Mouse (Mus musculus) heart, embryonic 11.5 days (tissue): ENCODE measurements around the gene Pcolce2. TPM values are rescaled to one million over a fixed set of nuclear protein-coding genes. Genes with fewer than 3 reads are reported as not detected.

ENCODE experiments used
- ATAC-seq: fragments of 200-750 bp; cut with Nextera tagmentation; replicated peaks from 2 replicates; pipeline ENCODE4 v1.8.0; 2017; ENCODE audit warnings: moderate library complexity; ENCODE audit not compliant: insufficient number of reproducible peaks, low FRiP score, low TSS enrichment
- H3K27ac ChIP-seq: fragments of 300-500 bp; sonication (generic); 2 replicates; pipeline ENCODE4 v1.5.1; 2014; ENCODE audit warnings: mild to moderate bottlenecking, low read depth, low read length
- H3K27me3 ChIP-seq: fragments of 300-500 bp; sonication (generic); 2 replicates; pipeline ENCODE4 v1.6.1; 2014; ENCODE audit warnings: mild to moderate bottlenecking, low read length, mixed read lengths; ENCODE audit not compliant: control insufficient read depth, insufficient read depth
- H3K36me3 ChIP-seq: fragments of 300-500 bp; sonication (generic); 2 replicates; pipeline ENCODE4 v1.6.1; 2014; ENCODE audit warnings: mild to moderate bottlenecking, low read length, moderate library complexity, mixed read lengths; ENCODE audit not compliant: control insufficient read depth, insufficient read depth
- H3K4me1 ChIP-seq: fragments of 300-500 bp; sonication (generic); 2 replicates; pipeline ENCODE4 v1.6.1; 2014; ENCODE audit warnings: low read length; ENCODE audit not compliant: control insufficient read depth, insufficient read depth
- H3K4me2 ChIP-seq: fragments of 300-500 bp; sonication (generic); 2 replicates; pipeline ENCODE4 v1.6.1; 2014; ENCODE audit warnings: mild to moderate bottlenecking, moderate library complexity
- H3K4me3 ChIP-seq: fragments of 300-500 bp; sonication (generic); 2 replicates; pipeline ENCODE4 v1.5.1; 2014; ENCODE audit warnings: low read depth, low read length
- H3K9ac ChIP-seq: fragments of 300-500 bp; sonication (generic); 2 replicates; pipeline ENCODE4 v1.6.1; 2014; ENCODE audit warnings: mild to moderate bottlenecking, low read depth, low read length, moderate library complexity
- H3K9me3 ChIP-seq: fragments of 300-500 bp; sonication (generic); replicated peaks from 2 replicates; pipeline ENCODE4 v1.6.1; 2016; ENCODE audit warnings: low read length; ENCODE audit not compliant: control insufficient read depth
- WGBS: fragments of 180-500 bp; shearing (Covaris S2); extraction: QIAGEN DNeasy Blood & Tissue Kit; methylation state at CpG from one replicate; pipeline ENCODE4 v1.1.7; 2014; ENCODE audit not compliant: insufficient replicate concordance; 5-methylcytosine and 5-hydroxymethylcytosine counted together
- polyA plus RNA-seq: library from polyadenylated mRNA; unstranded; fragments of >200 nt; fragmentation: Nextera tagmentation; extraction: Ambion mirVana; gene quantifications from 2 replicates; pipeline ENCODE4 v1.2.1, GENCODE M21; 2014

The Pcolce2 gene
- polyA plus RNA-seq, 1 experiment from 2014 or later = 1.8 TPM

DNA sequence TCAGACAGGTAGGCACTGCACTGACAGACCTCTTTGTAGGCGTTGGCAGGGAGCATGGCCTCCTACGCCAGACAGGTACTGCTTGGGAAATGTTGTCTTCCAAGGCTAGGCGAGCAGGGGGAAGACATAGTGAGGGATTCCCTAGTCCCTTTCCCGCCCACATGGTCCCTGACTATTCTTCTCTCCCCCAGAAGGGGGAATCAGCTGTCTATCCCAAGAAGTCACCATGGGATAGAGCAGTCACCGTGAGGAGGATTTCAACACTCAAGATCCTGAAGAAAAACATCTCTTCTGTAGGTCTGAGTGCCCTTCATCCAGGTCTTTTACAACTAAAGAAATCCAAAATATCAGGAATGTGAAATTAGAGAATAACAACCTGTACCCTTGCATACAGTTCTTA lies 30.2 kb upstream of the Pcolce2 start:
- WGBS = 47% methylated on average over 5 of the region's 5 CpGs
- H3K27me3 ChIP-seq = no peaks in the 10 kb centered on the region

DNA sequence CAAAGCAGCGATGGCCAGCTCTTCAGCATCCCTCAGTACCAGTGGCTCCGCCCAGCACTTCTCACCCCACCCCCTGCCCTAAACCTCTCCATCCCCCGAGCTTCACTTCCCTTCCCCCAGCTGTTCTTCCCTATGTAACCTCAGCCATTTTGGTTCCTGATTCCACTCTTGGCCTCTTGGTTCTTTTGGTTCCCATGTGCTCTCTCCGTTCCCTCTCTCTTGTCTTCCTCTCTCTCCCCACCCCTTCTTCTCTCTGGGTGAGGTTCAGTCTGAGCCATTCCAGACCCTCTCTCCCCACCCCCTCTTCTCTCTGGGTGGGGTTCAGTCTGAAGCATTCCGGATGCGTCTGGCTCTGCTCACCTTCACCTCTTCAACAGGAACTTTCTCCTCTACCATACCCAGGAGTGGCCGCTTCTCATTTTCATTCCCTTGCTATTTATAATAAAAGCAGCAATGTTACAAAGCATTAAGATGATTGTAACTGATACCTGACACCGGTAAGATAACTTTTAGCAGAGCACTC lies 25.1 kb upstream of the Pcolce2 start:
- no peaks in the 10 kb centered on the region for H3K27me3 ChIP-seq
- WGBS = 64% methylated on average over 8 of the region's 8 CpGs
- no peak overlapping the region for H3K27ac ChIP-seq
- no peak overlapping the region for H3K4me3 ChIP-seq
- no peak for ATAC-seq
- no peaks in the 10 kb centered on the region for H3K36me3 ChIP-seq
- H3K4me1 ChIP-seq = no peaks in the 10 kb centered on the region
- no peak overlapping the region for H3K9ac ChIP-seq
- no peak overlapping the region for H3K4me2 ChIP-seq
- no peaks in the 10 kb centered on the region for H3K9me3 ChIP-seq

More for the DNA sequence above, 30.2 kb upstream of the Pcolce2 start:
- no peaks in the 10 kb centered on the region for H3K36me3 ChIP-seq
- H3K9ac ChIP-seq = no peak overlapping the region
- no peak for ATAC-seq
- peaks cover 4% of the 10 kb centered on the region; the same call in 1 of the 2 replicates for H3K4me1 ChIP-seq
- H3K9me3 ChIP-seq = no peaks in the 10 kb centered on the region
- no peak overlapping the region for H3K27ac ChIP-seq
- H3K4me2 ChIP-seq = no peak overlapping the region
- H3K4me3 ChIP-seq = no peak overlapping the region

DNA sequence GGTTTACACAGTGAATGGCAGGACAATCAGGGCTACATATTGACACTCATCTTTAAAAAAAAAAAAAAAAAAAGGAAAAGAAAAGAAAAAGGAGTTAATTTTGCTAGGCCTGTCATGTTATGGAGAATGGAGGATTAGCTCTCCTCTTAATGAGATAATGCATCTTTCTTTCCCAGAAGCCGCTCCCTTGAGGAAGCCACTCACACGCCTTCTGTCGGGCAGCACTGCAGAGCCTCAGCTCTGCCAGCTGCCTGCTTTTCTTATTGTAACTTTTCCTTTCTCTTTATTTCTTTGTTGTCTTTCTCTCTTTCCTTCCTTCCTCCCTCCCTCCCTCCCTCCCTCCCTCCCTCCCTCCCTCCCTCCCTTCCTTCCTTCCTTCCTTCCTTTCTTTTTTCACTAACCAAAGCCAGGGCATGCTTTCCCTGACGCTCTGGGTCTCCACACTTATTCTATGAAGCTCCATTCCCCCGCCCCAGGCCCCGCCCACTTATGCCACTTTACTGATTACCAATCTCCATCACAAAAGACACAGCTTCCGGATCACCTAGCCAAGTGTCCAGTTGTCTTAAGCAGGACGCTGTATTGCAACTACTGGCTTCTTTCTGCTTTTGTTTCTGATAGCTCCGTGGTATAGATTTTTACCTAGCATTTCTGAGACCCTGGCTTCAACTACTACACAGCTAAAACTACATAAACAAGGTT lies 23.8 kb upstream of the Pcolce2 start:
- Histone ChIP-seq H3K4me3 (no peak overlapping the region), H3K27me3 (no peaks in the 10 kb centered on the region), H3K27ac (no peak overlapping the region), H3K4me1 (no peaks in the 10 kb centered on the region), H3K9ac (no peak overlapping the region), H3K9me3 (no peaks in the 10 kb centered on the region), H3K4me2 (no peak overlapping the region), H3K36me3 (no peaks in the 10 kb centered on the region)
- WGBS = 27% methylated on average over 9 of the region's 9 CpGs
- no peak for ATAC-seq

DNA sequence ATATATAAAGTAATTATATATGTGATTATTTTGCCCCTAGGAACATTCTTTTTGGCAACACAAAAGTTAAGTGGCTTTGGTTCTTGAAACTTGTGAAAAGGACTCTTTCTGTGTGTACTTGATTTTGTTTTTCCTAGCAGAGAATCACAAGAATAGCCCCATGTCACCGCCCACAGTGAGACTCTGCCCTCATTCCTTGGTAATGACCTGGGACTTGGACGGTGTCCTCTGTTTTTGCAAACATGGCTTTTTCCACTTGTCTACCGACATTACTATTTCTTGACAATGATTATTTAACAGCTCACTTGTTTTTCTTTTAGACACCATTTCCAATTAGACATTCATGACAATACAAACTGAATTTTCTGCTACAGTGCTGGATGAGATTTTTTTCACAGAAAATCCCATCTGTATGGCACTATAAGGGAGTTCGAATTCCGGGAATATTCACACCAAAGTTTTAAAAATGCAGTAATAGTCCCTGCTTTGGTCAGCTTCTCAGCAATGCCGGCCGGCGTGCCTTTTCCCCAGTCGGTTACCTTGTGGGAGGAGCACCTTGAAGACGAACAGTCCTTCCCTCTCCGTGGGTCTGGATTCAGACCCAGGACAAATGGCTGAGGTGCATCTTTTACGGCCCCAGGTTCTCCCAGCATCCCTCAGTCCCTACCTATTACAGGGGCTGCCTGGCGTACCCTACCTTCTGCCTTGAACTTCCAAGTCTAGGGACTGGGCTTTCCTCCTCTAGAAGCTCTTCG lies 22.4 kb upstream of the Pcolce2 start:
- no peak overlapping the region for H3K4me3 ChIP-seq
- 65% methylated on average over 14 of the region's 14 CpGs for WGBS

DNA sequence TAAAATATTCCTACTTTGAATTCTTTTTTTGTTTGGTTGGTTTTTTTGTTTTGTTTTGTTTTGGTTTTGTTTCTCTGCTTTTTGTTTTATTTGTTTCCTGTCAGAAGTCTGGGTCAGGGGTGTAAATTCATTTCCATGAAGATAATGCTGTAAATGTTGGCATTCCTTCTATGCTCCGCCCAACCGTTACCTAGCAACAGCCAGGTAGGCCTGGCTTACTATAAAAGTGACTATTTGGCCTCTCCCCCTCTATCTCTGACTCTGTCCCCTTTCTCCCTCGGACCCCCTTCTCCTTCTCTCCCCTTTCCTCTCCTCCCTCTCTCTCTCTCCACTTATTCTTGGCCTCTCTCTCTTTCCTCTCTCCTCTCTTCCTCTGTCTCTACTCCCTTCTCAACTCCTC lies 21.4 kb upstream of the Pcolce2 start:
- 71% methylated on average over 3 of the region's 3 CpGs for WGBS
- Histone ChIP-seq H3K4me1 (no peaks in the 10 kb centered on the region), H3K27me3 (no peaks in the 10 kb centered on the region), H3K27ac (no peak overlapping the region), H3K4me2 (no peak overlapping the region), H3K9me3 (no peaks in the 10 kb centered on the region), H3K9ac (no peak overlapping the region), H3K4me3 (no peak overlapping the region), H3K36me3 (no peaks in the 10 kb centered on the region)
- no peak for ATAC-seq

More for the DNA sequence above, 22.4 kb upstream of the Pcolce2 start:
- Histone ChIP-seq H3K36me3 (no peaks in the 10 kb centered on the region), H3K9ac (no peak overlapping the region), H3K9me3 (no peaks in the 10 kb centered on the region), H3K4me1 (no peaks in the 10 kb centered on the region), H3K4me2 (no peak overlapping the region), H3K27ac (no peak overlapping the region), H3K27me3 (no peaks in the 10 kb centered on the region)
- ATAC-seq = no peak

DNA sequence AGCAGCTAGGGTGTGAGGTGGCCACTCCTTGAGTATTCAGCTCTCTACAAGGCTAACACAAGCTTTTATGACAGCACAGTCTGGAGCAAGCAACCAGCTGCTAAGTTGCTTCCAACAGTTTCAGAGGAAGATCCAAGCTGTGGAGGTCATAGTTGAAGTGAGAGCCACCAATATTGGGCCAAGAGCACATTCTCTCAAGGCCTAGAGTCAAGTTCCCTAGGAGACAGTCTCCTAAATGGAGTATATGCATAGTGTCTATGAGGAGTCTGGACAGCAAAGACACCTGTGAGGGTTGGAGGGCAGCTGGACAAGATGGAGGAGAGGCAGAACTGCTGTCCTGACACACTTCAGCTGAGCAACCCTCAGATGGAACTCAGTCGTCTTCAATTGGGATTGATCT lies 18.8 kb upstream of the Pcolce2 start:
- Histone ChIP-seq H3K36me3 (no peaks in the 10 kb centered on the region), H3K27me3 (no peaks in the 10 kb centered on the region), H3K9ac (no peak overlapping the region), H3K4me2 (no peak overlapping the region), H3K4me3 (no peak overlapping the region), H3K4me1 (no peaks in the 10 kb centered on the region), H3K27ac (no peak overlapping the region), H3K9me3 (no peaks in the 10 kb centered on the region)
- WGBS = 74% methylated on average over 1 of the region's 1 CpGs
- no peak for ATAC-seq

DNA sequence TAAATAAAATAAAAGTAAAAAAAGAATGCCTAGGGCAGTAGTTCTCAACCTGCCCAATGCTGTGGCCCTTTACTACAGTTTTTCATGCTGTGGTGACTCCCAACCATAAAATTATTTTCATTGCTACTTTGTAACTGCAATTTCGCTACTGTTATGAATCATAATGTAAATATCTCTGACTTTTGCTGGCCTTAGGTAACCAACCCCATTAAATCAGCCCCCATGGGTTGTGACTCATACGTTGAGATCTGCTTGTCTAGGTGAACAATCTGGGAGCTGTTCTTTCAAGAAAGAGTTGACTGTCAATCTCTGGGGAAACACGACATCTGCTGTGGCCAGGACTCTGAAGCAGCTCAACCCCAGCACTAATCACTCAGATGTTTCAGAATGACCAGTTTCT lies 13.3 kb upstream of the Pcolce2 start:
- Histone ChIP-seq H3K9me3 (no peaks in the 10 kb centered on the region), H3K4me1 (no peaks in the 10 kb centered on the region), H3K9ac (no peak overlapping the region), H3K4me2 (no peak overlapping the region), H3K27ac (no peak overlapping the region), H3K27me3 (no peaks in the 10 kb centered on the region), H3K4me3 (no peak overlapping the region), H3K36me3 (no peaks in the 10 kb centered on the region)
- no peak for ATAC-seq
- 77% methylated on average over 3 of the region's 3 CpGs for WGBS

DNA sequence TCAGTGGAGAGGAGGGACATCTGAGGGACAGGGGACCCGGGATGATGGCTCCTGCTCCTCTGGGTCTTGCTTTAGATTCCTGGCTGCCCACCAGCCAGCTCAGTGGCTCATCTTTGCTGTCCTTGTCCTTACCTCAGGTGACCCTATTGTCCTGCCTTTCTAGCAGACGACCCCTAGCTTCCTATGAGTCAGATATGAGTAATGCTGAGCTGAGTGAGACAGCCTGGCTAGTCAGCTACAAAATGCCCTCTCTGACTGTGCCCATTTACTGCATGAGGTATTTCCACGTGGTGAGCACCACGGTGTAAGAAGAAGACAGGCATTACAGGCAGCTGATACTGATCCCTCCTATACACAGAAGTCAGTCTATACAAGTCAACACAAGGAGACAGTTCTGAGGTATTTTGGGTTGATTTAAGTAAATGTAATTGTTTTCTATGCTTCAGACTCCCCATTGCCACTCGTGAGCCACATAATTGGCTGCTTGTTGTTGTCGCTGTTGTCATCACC lies 8.9 kb upstream of the Pcolce2 start:
- Histone ChIP-seq H3K9ac (no peak overlapping the region), H3K9me3 (no peaks in the 10 kb centered on the region), H3K4me2 (no peak overlapping the region), H3K27me3 (no peaks in the 10 kb centered on the region), H3K27ac (no peak overlapping the region), H3K36me3 (no peaks in the 10 kb centered on the region), H3K4me1 (no peaks in the 10 kb centered on the region), H3K4me3 (no peak overlapping the region)
- ATAC-seq = no peak
- 67% methylated on average over 6 of the region's 6 CpGs for WGBS
